Mouse (Mus musculus): Measurements from ENCODE around the gene Ago1. TPM values are rescaled to one million over a fixed set of nuclear protein-coding genes. Genes with fewer than 3 reads are reported as not detected.

Gene Ago1
- polyA plus RNA-seq, 1 experiment from 2014 or later = 4.2 TPM

GRCm38 (mm10) chr4:126468925-126469324 lies 542 bp upstream of the Ago1 start:
- Histone ChIP-seq H3K27me3 (ENCODE audit: control insufficient read depth, insufficient read depth, low read length) (no peaks in the 10 kb centered on the region), H3K4me1 (ENCODE audit: control insufficient read depth in 2 of 2, insufficient read depth in 2 of 2, low read length in 2 of 2) (peaks cover 20 to 21% of the 10 kb centered on the region in 2 experiments), H3K36me3 (ENCODE audit: control insufficient read depth, insufficient read depth, low read length) (no peaks in the 10 kb centered on the region), H3K9me3 (ENCODE audit: control insufficient read depth, low read length) (no peaks in the 10 kb centered on the region), H3K4me3 (ENCODE audit: control insufficient read depth in 1 of 2, insufficient read depth in 1 of 2, low read depth in 1 of 2, low read length in 2 of 2) (peak overlapping the region; percentile 81 to 92; a peak in 3 of 4 replicates), H3K9ac (ENCODE audit: low read length) (peak overlapping the region; percentile 91; the same call in 1 of the 2 replicates), H3K4me2 (ENCODE audit: low read length) (peak overlapping the region; percentile 81), H3K27ac (replicated peaks in 1 of 2; ENCODE audit: control insufficient read depth in 1 of 2, insufficient read depth in 1 of 2, low read depth in 2 of 2, low read length in 2 of 2) (peak overlapping the region in 1 of 2 experiments; percentile 12; a peak in 1 of 4 replicates)
- ATAC-seq (ENCODE audit: insufficient number of reproducible peaks, insufficient read depth, low FRiP score, low read depth) = no peak
- 4% methylated on average over 8 of the region's 8 CpGs for WGBS

DNA sequence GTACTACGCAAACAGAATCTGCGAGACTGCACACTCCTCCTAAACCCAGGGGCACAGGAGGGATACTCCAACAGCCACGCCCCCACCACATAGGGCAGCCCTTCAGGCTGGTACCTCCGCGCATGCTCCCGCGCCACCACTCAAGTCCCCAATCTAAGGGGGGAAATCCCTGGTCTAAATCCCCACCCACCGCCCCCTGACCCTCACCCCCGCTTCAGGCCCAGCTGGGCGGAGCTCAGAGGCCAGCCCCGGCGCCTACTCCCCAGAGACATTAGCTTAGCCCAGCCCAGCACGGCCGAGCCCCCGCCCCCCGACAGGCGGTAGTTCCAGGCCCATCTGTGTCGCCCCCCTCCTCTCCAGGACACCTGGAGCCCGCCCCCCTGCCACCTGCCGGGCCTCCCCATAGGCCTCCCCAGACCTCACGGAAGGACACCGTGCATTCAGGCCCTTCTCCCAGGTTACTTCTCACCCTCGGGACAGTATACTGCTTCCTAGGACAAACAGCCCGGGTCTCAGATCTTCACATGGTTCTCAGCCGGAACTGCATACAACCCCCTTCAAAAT lies 580 bp downstream of the Ago1 start:
- Histone ChIP-seq H3K36me3 (ENCODE audit: control insufficient read depth, insufficient read depth, low read length) (no peaks in the 10 kb centered on the region), H3K4me1 (ENCODE audit: control insufficient read depth in 2 of 2, insufficient read depth in 2 of 2, low read length in 2 of 2) (peaks cover 20 to 21% of the 10 kb centered on the region in 2 experiments), H3K4me3 (ENCODE audit: control insufficient read depth in 1 of 2, insufficient read depth in 1 of 2, low read depth in 1 of 2, low read length in 2 of 2) (peak overlapping the region; percentile 81 to 92), H3K27ac (replicated peaks in 1 of 2; ENCODE audit: control insufficient read depth in 1 of 2, insufficient read depth in 1 of 2, low read depth in 2 of 2, low read length in 2 of 2) (peak overlapping the region; percentile 37 to 74; a peak in 3 of 4 replicates), H3K9ac (ENCODE audit: low read length) (peak overlapping the region; percentile 91), H3K4me2 (ENCODE audit: low read length) (peak overlapping the region; percentile 81), H3K9me3 (ENCODE audit: control insufficient read depth, low read length) (no peaks in the 10 kb centered on the region), H3K27me3 (ENCODE audit: control insufficient read depth, insufficient read depth, low read length) (no peaks in the 10 kb centered on the region)
- ATAC-seq (ENCODE audit: insufficient number of reproducible peaks, insufficient read depth, low FRiP score, low read depth) = peak; percentile 69
- WGBS = under 1% methylated on average over 23 of the region's 25 CpGs

DNA sequence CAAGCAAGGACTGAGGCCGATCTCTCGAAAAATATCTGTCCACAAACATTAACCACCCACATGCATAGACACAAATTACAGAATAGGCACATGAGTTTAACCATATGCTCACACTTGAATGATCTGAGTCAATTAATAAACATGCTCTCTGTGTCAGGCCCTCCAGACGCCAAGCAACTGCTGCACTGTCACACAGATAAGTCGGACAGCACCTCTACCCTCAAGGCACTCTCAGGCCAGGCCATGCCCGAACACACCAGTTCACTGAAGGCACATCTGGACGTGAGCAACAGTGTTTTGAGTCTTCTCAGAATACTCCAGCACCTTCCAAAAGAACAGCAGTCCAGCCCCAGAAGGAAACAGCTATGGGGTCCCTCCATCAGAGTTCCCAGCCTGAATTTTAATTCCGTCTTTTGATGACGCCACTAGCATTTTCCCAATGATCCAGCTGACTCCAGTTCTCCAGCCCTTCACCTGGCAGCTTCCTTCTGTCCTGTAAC lies 2.1 kb downstream of the Ago1 start:
- Histone ChIP-seq H3K27me3 (ENCODE audit: control insufficient read depth, insufficient read depth, low read length) (no peaks in the 10 kb centered on the region), H3K9ac (ENCODE audit: low read length) (peak overlapping the region; percentile 25; the same call in 1 of the 2 replicates), H3K4me1 (ENCODE audit: control insufficient read depth in 2 of 2, insufficient read depth in 2 of 2, low read length in 2 of 2) (peaks cover 23 to 24% of the 10 kb centered on the region in 2 experiments), H3K4me3 (ENCODE audit: control insufficient read depth in 1 of 2, insufficient read depth in 1 of 2, low read depth in 1 of 2, low read length in 2 of 2) (no peak overlapping the region), H3K9me3 (ENCODE audit: control insufficient read depth, low read length) (no peaks in the 10 kb centered on the region), H3K36me3 (ENCODE audit: control insufficient read depth, insufficient read depth, low read length) (no peaks in the 10 kb centered on the region), H3K4me2 (ENCODE audit: low read length) (peak overlapping the region; percentile 23), H3K27ac (replicated peaks in 1 of 2; ENCODE audit: control insufficient read depth in 1 of 2, insufficient read depth in 1 of 2, low read depth in 2 of 2, low read length in 2 of 2) (peak overlapping the region in 1 of 2 experiments; percentile 5; a peak in 1 of 4 replicates)
- WGBS = 34% methylated on average over 8 of the region's 8 CpGs
- ATAC-seq (ENCODE audit: insufficient number of reproducible peaks, insufficient read depth, low FRiP score, low read depth) = no peak

- ATAC-seq (ENCODE audit: insufficient number of reproducible peaks, insufficient read depth, low FRiP score, low read depth) = no peak
- 13% methylated on average over 8 of the region's 8 CpGs for WGBS
- Histone ChIP-seq H3K27me3 (ENCODE audit: control insufficient read depth, insufficient read depth, low read length) (no peaks in the 10 kb centered on the region), H3K4me3 (ENCODE audit: control insufficient read depth in 1 of 2, insufficient read depth in 1 of 2, low read depth in 1 of 2, low read length in 2 of 2) (no peak overlapping the region), H3K36me3 (ENCODE audit: control insufficient read depth, insufficient read depth, low read length) (no peaks in the 10 kb centered on the region), H3K9me3 (ENCODE audit: control insufficient read depth, low read length) (no peaks in the 10 kb centered on the region), H3K27ac (replicated peaks in 1 of 2; ENCODE audit: control insufficient read depth in 1 of 2, insufficient read depth in 1 of 2, low read depth in 2 of 2, low read length in 2 of 2) (peak overlapping the region in 1 of 2 experiments; percentile 5; a peak in 1 of 4 replicates), H3K4me1 (ENCODE audit: control insufficient read depth in 2 of 2, insufficient read depth in 2 of 2, low read length in 2 of 2) (peaks cover 23 to 25% of the 10 kb centered on the region in 2 experiments), H3K4me2 (ENCODE audit: low read length) (peak overlapping the region; percentile 23), H3K9ac (ENCODE audit: low read length) (peak overlapping the region; percentile 25; the same call in 1 of the 2 replicates)
Observed at GRCm38 (mm10) chr4:126465843-126466242, 2.5 kb downstream of the Ago1 start.

GRCm38 (mm10) chr4:126464892-126465235 lies 3.5 kb downstream of the Ago1 start:
- WGBS = 19% methylated on average over 2 of the region's 2 CpGs
- no peak overlapping the region for H3K27ac ChIP-seq (replicated peaks in 1 of 2; ENCODE audit: control insufficient read depth in 1 of 2, insufficient read depth in 1 of 2, low read depth in 2 of 2, low read length in 2 of 2)
- H3K4me3 ChIP-seq (ENCODE audit: control insufficient read depth in 1 of 2, insufficient read depth in 1 of 2, low read depth in 1 of 2, low read length in 2 of 2) = no peak overlapping the region
- no peaks in the 10 kb centered on the region for H3K9me3 ChIP-seq (ENCODE audit: control insufficient read depth, low read length)
- H3K27me3 ChIP-seq (ENCODE audit: control insufficient read depth, insufficient read depth, low read length) = no peaks in the 10 kb centered on the region
- H3K4me1 ChIP-seq (ENCODE audit: control insufficient read depth in 2 of 2, insufficient read depth in 2 of 2, low read length in 2 of 2) = peaks cover 23 to 25% of the 10 kb centered on the region in 2 experiments
- H3K9ac ChIP-seq (ENCODE audit: low read length) = no peak overlapping the region
- no peak for ATAC-seq (ENCODE audit: insufficient number of reproducible peaks, insufficient read depth, low FRiP score, low read depth)
- peaks cover 1% of the 10 kb centered on the region; the same call in 1 of the 2 replicates for H3K36me3 ChIP-seq (ENCODE audit: control insufficient read depth, insufficient read depth, low read length)
- no peak overlapping the region for H3K4me2 ChIP-seq (ENCODE audit: low read length)

DNA sequence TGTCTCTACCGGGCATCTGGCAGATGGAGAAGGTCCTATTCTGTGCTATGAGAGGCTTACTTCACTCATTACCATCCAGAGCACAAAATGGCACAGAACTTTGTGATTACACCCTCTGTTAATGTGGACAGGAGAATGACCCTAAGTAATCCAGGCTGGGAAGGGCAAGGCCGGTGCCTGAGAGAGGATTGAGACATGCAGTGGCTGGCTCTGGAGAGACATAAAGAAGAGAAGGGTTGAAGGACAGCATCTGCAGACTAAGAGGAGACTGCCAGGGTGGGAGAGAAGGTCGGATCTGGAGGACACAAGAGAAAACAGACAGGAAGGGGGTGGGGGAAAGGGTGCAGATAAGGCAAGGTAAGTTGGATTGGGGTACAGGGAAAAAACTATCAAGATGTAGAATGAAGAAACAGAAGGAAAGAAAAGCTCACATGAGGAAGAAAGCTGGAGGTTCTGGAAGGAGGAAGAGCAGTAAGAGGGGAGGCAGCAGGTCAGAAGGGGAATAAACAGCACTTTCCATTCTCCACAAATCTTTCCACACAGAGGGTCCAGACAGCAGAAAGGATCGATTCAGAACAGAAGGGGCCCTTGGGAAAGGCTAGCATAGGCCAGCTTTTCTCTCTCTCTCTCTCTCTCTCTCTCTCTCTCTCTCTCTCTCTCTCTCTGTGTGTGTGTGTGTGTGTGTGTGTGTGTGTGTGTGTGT lies 4.0 kb downstream of the Ago1 start:
- H3K4me3 ChIP-seq (ENCODE audit: control insufficient read depth in 1 of 2, insufficient read depth in 1 of 2, low read depth in 1 of 2, low read length in 2 of 2) = no peak overlapping the region
- no peaks in the 10 kb centered on the region for H3K27me3 ChIP-seq (ENCODE audit: control insufficient read depth, insufficient read depth, low read length)
- ATAC-seq (ENCODE audit: insufficient number of reproducible peaks, insufficient read depth, low FRiP score, low read depth) = no peak
- no peaks in the 10 kb centered on the region for H3K9me3 ChIP-seq (ENCODE audit: control insufficient read depth, low read length)
- H3K27ac ChIP-seq (replicated peaks in 1 of 2; ENCODE audit: control insufficient read depth in 1 of 2, insufficient read depth in 1 of 2, low read depth in 2 of 2, low read length in 2 of 2) = no peak overlapping the region
- H3K9ac ChIP-seq (ENCODE audit: low read length) = peak overlapping the region; percentile 5; the same call in 1 of the 2 replicates
- H3K4me2 ChIP-seq (ENCODE audit: low read length) = no peak overlapping the region
- peaks cover 7% of the 10 kb centered on the region for H3K36me3 ChIP-seq (ENCODE audit: control insufficient read depth, insufficient read depth, low read length)
- WGBS = 41% methylated on average over 4 of the region's 4 CpGs
- peaks cover 23 to 25% of the 10 kb centered on the region in 2 experiments for H3K4me1 ChIP-seq (ENCODE audit: control insufficient read depth in 2 of 2, insufficient read depth in 2 of 2, low read length in 2 of 2)

GRCm38 (mm10) chr4:126455441-126455840 lies 12.9 kb downstream of the Ago1 start:
- H3K36me3 ChIP-seq (ENCODE audit: control insufficient read depth, insufficient read depth, low read length) = peaks cover 79% of the 10 kb centered on the region

More at GRCm38 (mm10) chr4:126455441-126455840, 12.9 kb downstream of the Ago1 start:
- no peak for ATAC-seq (ENCODE audit: insufficient number of reproducible peaks, insufficient read depth, low FRiP score, low read depth)
- H3K4me1 ChIP-seq (ENCODE audit: control insufficient read depth in 2 of 2, insufficient read depth in 2 of 2, low read length in 2 of 2) = no peaks in the 10 kb centered on the region
- H3K4me3 ChIP-seq (ENCODE audit: control insufficient read depth in 1 of 2, insufficient read depth in 1 of 2, low read depth in 1 of 2, low read length in 2 of 2) = no peak overlapping the region
- no peak overlapping the region for H3K9ac ChIP-seq (ENCODE audit: low read length)
- 88% methylated on average over 7 of the region's 7 CpGs for WGBS
- no peaks in the 10 kb centered on the region for H3K9me3 ChIP-seq (ENCODE audit: control insufficient read depth, low read length)
- H3K27ac ChIP-seq (replicated peaks in 1 of 2; ENCODE audit: control insufficient read depth in 1 of 2, insufficient read depth in 1 of 2, low read depth in 2 of 2, low read length in 2 of 2) = no peak overlapping the region
- H3K4me2 ChIP-seq (ENCODE audit: low read length) = no peak overlapping the region
- H3K27me3 ChIP-seq (ENCODE audit: control insufficient read depth, insufficient read depth, low read length) = no peaks in the 10 kb centered on the region

All from heart, embryonic 14.5 days (tissue).